Mouse (Mus musculus): Measurements from ENCODE around the gene Capn2.

DNA sequence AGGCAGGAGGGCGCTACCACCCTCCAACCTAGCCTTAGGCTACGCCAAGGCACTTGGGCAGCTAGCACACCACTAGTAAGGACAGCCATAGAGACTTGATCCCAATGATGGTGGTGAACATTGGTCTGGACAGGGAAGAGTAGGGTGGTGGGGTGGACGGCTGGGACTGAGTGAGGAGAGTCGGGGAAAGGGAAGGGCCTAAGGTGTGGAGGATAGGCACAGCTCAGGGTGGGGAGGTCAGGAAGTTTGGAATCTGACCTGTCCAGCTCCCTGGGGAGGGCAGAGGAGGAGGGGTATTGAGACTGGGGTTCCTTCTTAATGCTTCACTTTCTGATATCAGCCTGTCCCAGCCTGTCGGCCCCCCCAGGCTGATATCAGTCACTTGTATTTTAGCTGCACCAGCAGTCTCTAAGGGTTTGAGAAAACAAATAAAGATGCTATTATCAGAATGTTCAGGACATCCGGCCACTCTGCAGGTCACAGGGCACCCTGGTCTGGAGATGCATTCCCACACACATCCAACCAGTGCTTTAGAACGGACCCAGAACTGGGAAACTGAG, 14.8 kb downstream of the Capn2 start:
- TF ChIP-seq CTCF (IDR thresholded peaks at IDR 0.05) (no peak), POLR2A (IDR thresholded peaks at IDR 0.05; ENCODE audit: insufficient read depth, low read depth, low read length) (no peak)
